Mouse (Mus musculus) erythroblast, embryonic 14.5 days (primary cell): Measurements from ENCODE around the gene Gm527. TPM values are rescaled to one million over a fixed set of nuclear protein-coding genes. Genes with fewer than 3 reads are reported as not detected.
A peak's percentile ranks its signal among the peaks of the same experiment; 100 is the strongest.

ENCODE experiments used
- H3K27me3 ChIP-seq: 2 replicates; pipeline ENCODE4 v1.6.1; 2012; ENCODE audit warnings: inconsistent platforms; ENCODE audit not compliant: control insufficient read depth
- H3K36me3 ChIP-seq: 2 replicates; pipeline ENCODE4 v1.6.1; 2012; ENCODE audit warnings: mild to moderate bottlenecking, inconsistent platforms; ENCODE audit not compliant: control insufficient read depth
- H3K4me1 ChIP-seq: 2 replicates; pipeline ENCODE4 v1.6.1; 2012; ENCODE audit warnings: inconsistent platforms; ENCODE audit not compliant: control insufficient read depth
- H3K4me3 ChIP-seq: replicated peaks from 2 replicates; pipeline ENCODE3; 2012; ENCODE audit warnings: moderate library complexity, mild to moderate bottlenecking, inconsistent platforms
- H3K9me3 ChIP-seq: 2 replicates; pipeline ENCODE4 v1.6.1; 2012; ENCODE audit warnings: low read length, inconsistent platforms, mixed read lengths; ENCODE audit not compliant: control insufficient read depth
- GATA1 ChIP-seq: IDR thresholded peaks from 2 replicates; pipeline ENCODE4 v1.6.1; 2012; ENCODE audit warnings: low read length, inconsistent platforms, mixed read lengths
- TAL1 ChIP-seq: IDR thresholded peaks from 3 replicates; pipeline ENCODE4 v1.6.1; 2012; ENCODE audit warnings: low read length, inconsistent platforms, mixed read lengths
- polyA plus RNA-seq: library from polyadenylated mRNA; stranded (reverse); fragments of >175 nt; gene quantifications from 2 replicates; pipeline ENCODE4 v1.2.3, GENCODE M21; 2012

Gene Gm527
- not detected in 2 replicates for polyA plus RNA-seq

DNA sequence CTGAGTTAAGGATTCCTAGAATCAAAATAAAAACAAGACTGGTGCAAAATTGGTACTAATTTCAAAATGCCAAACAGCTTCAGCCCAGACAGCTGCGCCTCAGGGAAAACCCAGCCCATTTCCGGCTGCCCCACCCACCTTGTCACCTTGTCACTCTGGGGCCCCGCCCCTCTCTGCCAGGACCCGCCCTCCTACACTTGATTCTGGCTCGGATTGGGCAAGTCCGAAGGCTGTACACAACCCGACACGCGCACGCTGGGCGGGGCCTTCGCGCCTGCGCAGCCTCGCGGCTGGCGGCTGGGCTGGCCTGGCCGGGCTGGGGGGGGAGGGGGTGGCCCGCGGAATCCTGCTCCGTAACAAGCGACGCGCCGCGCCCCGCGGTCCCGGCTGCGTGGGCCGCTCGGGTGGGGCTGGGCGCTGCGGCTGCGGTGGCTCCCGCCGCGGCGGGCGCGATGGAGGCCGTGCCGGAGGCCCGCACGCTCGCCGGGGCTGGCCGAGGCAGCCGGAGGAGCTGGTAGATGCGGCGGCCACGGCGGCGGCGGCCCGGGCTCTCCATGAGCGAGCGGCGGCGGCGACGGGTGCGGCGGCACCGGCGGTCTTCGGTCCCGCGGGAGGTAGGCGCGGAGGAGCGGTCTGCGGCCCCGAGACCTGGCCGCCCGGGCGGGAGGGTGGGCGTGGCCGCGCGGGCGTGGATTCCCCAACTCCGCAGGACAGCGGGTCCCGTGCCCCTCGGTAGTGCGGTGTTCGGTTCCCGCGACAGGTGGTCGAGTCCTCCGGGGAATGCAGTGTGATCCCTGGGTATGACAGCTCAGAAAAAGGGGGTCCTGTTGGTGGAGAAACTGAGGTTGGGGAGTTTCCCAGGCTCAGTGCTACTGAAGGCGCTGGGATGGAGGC, at the start of gene Gm527:
Gene Gm527, plus strand, starts transcription at position 329 of the 894 bp plus-strand sequence.
- TF ChIP-seq TAL1 (no peak), GATA1 (no peak)
- Histone ChIP-seq H3K36me3 (no peaks in the 10 kb centered on the region), H3K4me3 (peak within 1 kb of the TSS; percentile 71), H3K27me3 (peaks cover 21% of the 10 kb centered on the region), H3K4me1 (peaks cover 16% of the 10 kb centered on the region), H3K9me3 (no peaks in the 10 kb centered on the region; the same call in 1 of the 2 replicates)

DNA sequence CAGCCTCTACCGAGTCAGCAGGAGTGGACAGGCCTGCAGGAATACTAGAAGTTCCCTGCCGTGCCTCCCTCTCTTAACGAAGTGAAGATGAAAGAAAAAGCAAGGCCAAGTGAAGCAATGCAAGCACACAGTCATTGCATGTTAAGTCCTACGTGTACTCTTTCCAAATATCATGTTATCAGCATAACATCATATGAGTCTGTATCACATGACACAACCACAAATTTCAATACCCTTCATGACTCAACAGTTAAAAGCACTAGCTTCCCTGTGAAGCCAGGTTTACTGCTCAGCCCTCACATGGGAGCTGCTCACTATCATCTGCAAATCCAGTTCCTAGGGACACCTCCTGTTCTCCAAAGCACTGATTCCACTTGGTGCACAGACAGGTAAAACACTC, 46.6 kb upstream of the Gm527 start:
- Histone ChIP-seq H3K4me3 (no peak overlapping the region), H3K36me3 (no peaks in the 10 kb centered on the region), H3K4me1 (no peaks in the 10 kb centered on the region), H3K9me3 (no peaks in the 10 kb centered on the region), H3K27me3 (no peaks in the 10 kb centered on the region)
- TF ChIP-seq GATA1 (no peak), TAL1 (no peak)

DNA sequence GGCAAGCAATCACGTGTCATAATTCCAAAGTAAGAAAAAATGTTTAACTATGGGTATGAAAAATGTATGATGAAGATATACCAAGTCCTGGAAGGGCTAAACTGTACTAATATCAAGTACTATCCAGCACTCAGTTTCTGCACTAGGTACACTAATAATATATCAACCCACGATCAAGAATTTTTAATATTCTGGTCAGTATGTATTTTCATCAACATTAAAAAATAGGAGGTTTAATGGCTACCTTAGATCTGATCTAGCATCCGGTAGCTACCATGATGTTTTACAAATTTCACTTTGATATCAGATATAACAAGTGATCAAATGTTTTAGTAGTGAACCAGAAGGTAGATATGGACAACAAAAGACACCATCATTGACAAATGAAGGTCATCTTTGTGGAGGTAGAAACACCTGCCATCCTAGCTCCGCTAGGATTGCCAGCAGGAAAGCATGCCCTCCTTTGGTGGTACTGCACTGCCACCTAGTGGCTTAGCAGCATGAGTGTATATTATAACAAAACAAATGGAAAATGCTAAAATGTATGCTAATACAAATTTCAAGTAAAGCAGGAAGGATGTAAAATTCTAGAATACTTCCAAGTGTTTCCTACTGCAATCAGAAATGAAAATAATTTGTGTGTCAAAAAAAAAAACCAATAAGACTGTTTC, 20.5 kb upstream of the Gm527 start:
- Histone ChIP-seq H3K27me3 (no peaks in the 10 kb centered on the region), H3K36me3 (no peaks in the 10 kb centered on the region), H3K4me1 (no peaks in the 10 kb centered on the region), H3K9me3 (no peaks in the 10 kb centered on the region), H3K4me3 (no peak overlapping the region)
- TF ChIP-seq TAL1 (no peak), GATA1 (no peak)

DNA sequence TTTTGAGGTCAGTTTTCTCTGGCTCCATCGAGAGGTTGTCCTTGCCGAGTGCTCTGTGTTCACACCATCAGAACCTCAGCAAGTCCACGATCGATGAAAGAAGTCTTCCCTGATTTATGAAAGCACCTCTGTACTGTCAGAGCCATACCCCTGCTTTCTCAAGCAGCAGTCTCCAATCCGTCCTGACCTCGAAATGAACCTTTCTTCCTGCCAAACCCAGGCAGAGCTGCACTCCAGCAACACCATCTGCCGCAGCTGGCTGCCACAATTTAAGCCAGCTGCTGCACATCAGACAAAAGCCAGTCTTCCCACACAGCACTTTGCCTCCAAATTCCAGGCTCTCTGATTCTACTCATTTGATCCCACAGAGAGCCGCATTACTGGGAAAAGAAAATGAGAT, 15.2 kb upstream of the Gm527 start:
- no peaks in the 10 kb centered on the region for H3K9me3 ChIP-seq
- TF ChIP-seq GATA1 (no peak), TAL1 (no peak)
- no peak overlapping the region for H3K4me3 ChIP-seq
- no peaks in the 10 kb centered on the region for H3K27me3 ChIP-seq
- H3K4me1 ChIP-seq = no peaks in the 10 kb centered on the region
- no peaks in the 10 kb centered on the region for H3K36me3 ChIP-seq

DNA sequence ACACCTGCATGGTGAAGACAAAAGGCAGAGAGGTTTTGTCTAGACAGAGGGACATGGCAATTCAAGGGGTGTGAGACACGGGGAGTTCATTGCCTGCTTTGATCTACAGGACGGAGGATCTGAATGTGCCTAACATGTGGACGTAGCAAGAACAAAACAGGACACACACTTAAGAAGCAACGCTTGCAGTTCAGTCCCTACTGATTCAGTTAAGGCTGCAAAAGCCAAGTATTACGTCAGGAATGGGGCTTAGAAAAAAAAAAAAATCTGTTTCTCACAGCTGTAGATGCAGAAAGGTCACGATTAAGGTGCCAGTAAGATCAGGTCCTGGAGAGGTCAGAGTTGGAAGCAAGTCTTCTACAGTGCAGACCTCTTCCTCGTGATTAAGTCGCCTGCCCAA, 14.5 kb upstream of the Gm527 start:
- TF ChIP-seq GATA1 (no peak), TAL1 (no peak)
- no peaks in the 10 kb centered on the region for H3K9me3 ChIP-seq
- H3K4me3 ChIP-seq = no peak overlapping the region
- no peaks in the 10 kb centered on the region for H3K36me3 ChIP-seq
- no peaks in the 10 kb centered on the region for H3K27me3 ChIP-seq
- H3K4me1 ChIP-seq = no peaks in the 10 kb centered on the region

DNA sequence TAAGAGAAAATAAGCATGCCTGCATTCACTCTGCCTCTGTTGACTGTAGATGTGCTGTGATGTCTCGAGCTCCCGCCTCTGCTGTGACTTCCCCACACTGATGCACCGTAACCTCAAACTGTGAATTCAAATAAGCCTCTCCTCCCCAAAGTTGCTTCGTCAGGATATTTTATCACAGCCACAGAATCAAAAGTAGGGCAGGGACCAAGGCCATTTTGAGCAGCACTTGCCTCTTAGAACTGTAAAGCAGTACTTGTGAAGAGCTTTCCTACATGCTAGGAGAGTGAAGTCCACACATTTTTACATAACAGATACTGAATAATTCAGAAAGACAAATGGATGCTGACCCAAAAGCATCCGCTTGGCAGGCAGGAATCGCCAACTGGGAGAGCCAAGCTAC, 4.7 kb upstream of the Gm527 start:
- Histone ChIP-seq H3K9me3 (no peaks in the 10 kb centered on the region), H3K4me1 (peaks cover 11% of the 10 kb centered on the region), H3K4me3 (no peak overlapping the region), H3K36me3 (no peaks in the 10 kb centered on the region), H3K27me3 (peaks cover 2% of the 10 kb centered on the region)
- TF ChIP-seq TAL1 (no peak), GATA1 (no peak)

DNA sequence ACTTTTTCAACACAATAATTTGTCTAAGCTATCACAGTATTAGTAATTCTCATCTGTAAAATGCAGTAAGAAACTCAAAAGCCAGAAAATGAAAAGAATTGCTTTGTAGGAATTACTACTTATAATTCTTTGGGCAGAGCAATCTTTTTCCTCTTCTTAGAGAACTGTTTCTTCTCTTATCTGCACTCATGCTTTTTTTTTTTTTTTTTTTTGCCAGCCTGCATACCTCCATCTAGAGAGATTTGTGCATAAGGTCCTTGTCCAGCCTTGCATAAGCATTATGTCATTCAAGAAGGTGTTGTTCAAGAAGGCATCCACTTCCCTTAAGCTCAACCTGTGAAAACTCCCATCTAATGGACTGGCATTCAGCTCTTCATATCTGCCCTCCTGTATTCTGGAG, 971 bp upstream of the Gm527 start:
- Histone ChIP-seq H3K27me3 (peaks cover 21% of the 10 kb centered on the region), H3K9me3 (no peaks in the 10 kb centered on the region; the same call in 1 of the 2 replicates), H3K4me3 (no peak overlapping the region), H3K36me3 (no peaks in the 10 kb centered on the region), H3K4me1 (peaks cover 16% of the 10 kb centered on the region)
- TF ChIP-seq TAL1 = no peak
- no peak for TF ChIP-seq GATA1

DNA sequence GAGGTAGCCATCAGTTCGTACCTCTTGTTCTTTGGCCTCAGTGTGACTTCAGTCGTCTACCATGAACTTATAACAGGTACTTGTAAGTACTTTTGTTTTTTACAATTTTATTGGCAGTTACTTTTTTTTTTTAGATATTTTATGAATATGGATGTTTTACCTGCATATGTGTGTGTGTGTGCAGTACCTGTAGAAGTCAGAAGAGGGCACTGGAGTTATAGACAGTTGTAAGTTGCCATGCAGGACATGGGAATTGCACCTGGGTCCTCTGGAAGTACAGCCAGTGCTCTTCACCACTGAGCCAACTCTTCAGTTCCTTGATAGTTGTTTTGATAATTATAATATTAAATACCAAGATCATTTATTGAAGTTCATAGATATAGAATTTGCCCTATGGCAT, 19.8 kb downstream of the Gm527 start:
- no peaks in the 10 kb centered on the region for H3K27me3 ChIP-seq
- peaks cover 11% of the 10 kb centered on the region for H3K36me3 ChIP-seq
- no peaks in the 10 kb centered on the region for H3K9me3 ChIP-seq
- H3K4me3 ChIP-seq = no peak overlapping the region
- TF ChIP-seq GATA1 (no peak), TAL1 (no peak)
- H3K4me1 ChIP-seq = no peaks in the 10 kb centered on the region

DNA sequence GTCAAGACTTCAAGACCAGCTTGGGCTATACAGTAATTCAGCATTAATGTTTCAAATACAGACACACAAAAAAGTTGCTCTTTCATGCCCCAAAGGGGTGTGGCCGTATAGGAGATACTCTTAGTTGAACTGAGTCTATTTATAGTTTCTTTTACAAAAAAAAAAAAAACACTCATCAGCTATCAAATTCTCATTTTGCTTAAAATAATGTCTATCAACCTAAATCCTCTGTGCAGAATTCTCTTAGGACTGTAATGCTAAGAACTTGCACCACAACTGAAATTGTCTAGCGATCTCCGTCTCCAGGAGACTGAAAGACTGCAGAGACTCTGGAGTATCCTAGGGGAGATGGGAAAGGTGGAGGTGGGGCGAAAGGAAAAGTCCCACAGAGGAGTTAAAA, 46.9 kb downstream of the Gm527 start:
- H3K4me1 ChIP-seq = peaks cover 43% of the 10 kb centered on the region
- peak overlapping the region; percentile 99 for H3K4me3 ChIP-seq
- no peaks in the 10 kb centered on the region for H3K36me3 ChIP-seq
- H3K9me3 ChIP-seq = no peaks in the 10 kb centered on the region
- H3K27me3 ChIP-seq = no peaks in the 10 kb centered on the region
- TF ChIP-seq GATA1 = no peak
- no peak for TF ChIP-seq TAL1
